Mouse (Mus musculus): ENCODE results near the gene Ccdc74a. TPM values are rescaled to one million over a fixed set of nuclear protein-coding genes. Genes with fewer than 3 reads are reported as not detected.

Ccdc74a gene
- polyA plus RNA-seq, 1 experiment: 6.1 TPM

DNA sequence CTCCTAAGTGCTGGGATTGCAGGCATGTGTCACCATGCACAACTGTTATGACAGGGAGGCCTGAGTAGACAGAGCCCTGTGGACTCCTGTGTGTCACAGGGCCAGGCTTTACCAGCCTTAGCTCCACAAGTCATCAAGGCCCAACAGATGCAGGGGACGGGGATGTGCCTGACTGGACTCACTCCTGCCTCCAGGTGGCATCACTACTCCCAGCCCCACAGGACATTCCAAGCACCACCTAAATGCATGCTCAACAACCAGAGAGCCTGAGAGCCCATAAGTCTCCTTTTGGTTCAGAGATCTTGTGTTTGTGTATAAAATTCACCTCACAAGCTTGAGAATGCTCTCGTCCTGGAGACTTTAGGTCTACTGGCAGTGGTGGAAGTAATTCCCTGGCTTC is 8.7 kb upstream of the Ccdc74a start:
- no peak for TF ChIP-seq GATA1 (IDR thresholded peaks at IDR 0.05; ENCODE audit: low read length)

GRCm38 (mm10) chr16:17638036-17638628 is 8.1 kb upstream of the Ccdc74a start:
- peak; percentile 36 for TF ChIP-seq GATA1 (IDR thresholded peaks at IDR 0.05; ENCODE audit: low read length)

DNA sequence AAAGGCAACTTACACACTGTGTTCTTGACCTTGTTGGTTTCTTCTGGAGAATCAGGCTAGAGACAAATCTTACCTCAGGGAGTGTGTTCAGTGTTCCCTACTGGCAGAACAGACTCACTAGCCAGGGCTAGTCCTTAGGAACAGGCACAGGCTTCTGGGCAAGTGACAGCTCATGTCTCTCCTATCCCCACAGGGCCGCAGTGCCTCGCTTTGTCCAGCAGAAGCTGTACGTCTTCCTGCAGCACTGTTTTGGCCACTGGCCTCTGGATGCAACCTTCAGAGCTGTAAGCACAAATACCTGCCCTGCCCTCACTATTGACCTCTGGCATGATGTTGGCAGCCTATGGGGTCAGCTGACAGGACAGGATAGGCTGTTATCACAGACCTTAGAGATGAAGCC is 7.2 kb upstream of the Ccdc74a start:
- TF ChIP-seq GATA1 (IDR thresholded peaks at IDR 0.05; ENCODE audit: low read length): no peak

- TF ChIP-seq GATA1 (IDR thresholded peaks at IDR 0.05; ENCODE audit: low read length): no peak
Measured at GRCm38 (mm10) chr16:17639951-17640350, 6.3 kb upstream of the Ccdc74a start.

- no peak for TF ChIP-seq GATA1 (IDR thresholded peaks at IDR 0.05; ENCODE audit: low read length)
Measured at GRCm38 (mm10) chr16:17640706-17641105, 5.6 kb upstream of the Ccdc74a start.

DNA sequence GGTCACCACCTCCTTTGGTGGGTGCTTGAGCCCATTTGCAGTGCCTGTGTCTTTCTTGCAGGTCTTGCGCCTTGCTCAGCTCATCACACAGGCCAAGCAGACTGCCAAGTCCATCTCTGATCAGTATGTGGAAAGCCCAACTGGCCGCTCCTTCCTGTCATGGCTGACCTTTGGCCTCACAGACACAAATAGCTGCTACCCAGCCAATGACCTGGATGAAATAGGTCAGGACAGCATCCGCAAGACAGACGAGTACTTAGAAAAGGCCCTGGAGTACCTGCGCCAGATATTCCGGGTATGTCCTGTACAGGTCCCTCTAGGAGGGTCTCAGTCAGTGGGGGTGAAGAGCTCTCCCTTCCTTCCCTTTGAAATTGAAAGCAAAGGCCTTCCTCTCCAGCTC is 5.0 kb upstream of the Ccdc74a start:
- no peak for TF ChIP-seq GATA1 (IDR thresholded peaks at IDR 0.05; ENCODE audit: low read length)

- TF ChIP-seq GATA1 (IDR thresholded peaks at IDR 0.05; ENCODE audit: low read length): no peak
Measured at GRCm38 (mm10) chr16:17642311-17642710, 4.0 kb upstream of the Ccdc74a start.

- no peak for TF ChIP-seq GATA1 (IDR thresholded peaks at IDR 0.05; ENCODE audit: low read length)
Measured at GRCm38 (mm10) chr16:17643437-17643990, 2.8 kb upstream of the Ccdc74a start.

- TF ChIP-seq GATA1 (IDR thresholded peaks at IDR 0.05; ENCODE audit: low read length): no peak
Measured at GRCm38 (mm10) chr16:17647156-17647555, 886 bp downstream of the Ccdc74a start.

DNA sequence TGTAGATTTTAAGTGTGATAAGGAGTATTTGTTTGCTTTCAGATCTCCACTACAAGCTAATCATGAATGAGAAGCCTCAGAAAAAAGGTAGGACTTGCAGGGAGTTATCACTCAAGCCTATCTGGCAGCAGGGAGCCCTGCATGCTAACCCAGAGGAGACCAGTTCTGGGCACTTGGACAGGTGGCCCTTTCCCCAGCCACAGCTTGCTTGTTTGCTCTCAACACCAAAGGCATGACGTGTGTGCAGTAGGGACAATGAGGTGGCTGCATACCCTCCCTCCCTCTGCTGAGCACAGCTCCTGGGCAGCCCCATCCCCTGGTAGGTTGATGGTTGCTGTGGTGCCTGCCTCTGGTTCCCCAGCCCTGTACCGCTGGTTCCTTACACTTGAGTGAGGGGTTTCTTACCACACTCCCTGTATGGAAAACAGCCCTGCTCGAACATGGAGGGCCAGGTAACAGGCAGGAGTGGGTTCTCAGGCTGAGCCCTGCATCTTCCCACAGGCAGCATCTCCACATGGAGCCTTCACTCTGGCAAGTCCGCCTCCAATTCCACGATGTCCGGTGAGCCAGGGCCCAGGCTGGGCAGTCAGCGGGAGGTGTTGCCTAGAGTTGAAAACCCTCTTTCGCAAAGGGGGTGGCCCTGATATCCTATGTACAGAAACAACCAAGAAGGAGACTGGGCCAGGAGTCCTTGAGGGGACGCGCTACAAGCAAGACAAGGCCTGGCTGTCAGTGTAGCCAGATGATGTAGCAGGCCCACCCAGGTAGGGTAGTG is 1.5 kb downstream of the Ccdc74a start:
- no peak for TF ChIP-seq GATA1 (IDR thresholded peaks at IDR 0.05; ENCODE audit: low read length)

DNA sequence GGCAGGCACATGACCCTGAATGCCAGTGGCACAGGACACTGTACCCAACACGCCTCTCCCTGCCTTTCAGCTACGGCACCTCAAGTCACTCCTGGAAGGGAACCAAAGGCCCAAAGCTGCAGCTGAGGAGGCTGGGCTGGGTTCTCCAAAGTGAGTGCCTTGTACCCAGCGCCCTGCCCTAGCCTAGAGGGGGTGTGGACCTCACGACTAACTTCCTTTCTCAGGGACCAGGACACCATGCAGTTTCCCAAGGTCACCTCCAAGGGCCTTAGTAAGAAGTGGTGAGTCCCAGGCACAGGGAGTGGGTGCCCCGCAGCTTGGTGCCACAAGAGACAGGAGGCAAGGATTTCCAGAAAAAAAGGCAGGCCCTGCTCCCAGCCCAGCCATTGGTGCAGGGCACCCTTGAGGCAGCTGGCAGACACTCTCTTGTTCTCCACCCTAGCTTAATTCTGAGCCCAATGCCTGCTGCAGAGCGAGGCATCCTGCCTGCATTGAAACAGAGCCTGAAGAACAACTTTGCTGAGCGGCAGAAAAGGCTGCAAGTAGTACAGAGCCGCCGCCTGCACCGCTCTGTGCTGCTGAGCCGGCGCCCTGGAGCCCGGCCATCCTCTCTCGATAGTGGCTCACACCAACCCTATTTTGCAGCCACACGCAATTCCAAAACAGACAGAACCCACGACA is 3.8 kb downstream of the Ccdc74a start:
- no peak for TF ChIP-seq GATA1 (IDR thresholded peaks at IDR 0.05; ENCODE audit: low read length)

- TF ChIP-seq GATA1 (IDR thresholded peaks at IDR 0.05; ENCODE audit: low read length): no peak
Measured at GRCm38 (mm10) chr16:17650711-17651110, 4.4 kb downstream of the Ccdc74a start.

DNA sequence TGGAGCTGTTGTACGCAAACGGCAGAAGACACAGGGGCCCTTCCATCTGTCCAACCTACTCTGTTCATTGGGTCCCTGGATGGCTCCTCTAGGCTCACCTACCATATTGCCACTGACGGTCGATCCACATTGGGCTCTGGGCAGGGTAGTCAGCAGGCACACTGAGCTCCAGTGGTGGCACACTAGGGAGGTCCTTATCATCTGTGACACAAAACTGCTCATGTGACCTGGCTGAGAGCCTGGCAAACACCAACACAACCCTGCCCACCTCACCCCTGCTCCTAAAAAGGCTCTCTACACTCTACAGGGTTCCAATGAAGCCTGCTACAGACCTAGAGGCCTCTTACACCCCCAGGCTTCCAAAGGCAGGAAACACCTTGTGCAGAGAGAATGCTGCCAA is 6.3 kb downstream of the Ccdc74a start:
- TF ChIP-seq GATA1 (IDR thresholded peaks at IDR 0.05; ENCODE audit: low read length): no peak

GRCm38 (mm10) chr16:17653601-17654000 is 7.3 kb downstream of the Ccdc74a start:
- TF ChIP-seq GATA1 (IDR thresholded peaks at IDR 0.05; ENCODE audit: low read length): no peak

- no peak for TF ChIP-seq GATA1 (IDR thresholded peaks at IDR 0.05; ENCODE audit: low read length)
Measured at GRCm38 (mm10) chr16:17654188-17654795, 8.0 kb downstream of the Ccdc74a start.
